Mouse (Mus musculus) heart, adult 2 months (tissue): ENCODE measurements around the gene 1700057G04Rik.

Experiments used
- CTCF ChIP-seq: fragments of 200-600 bp; IDR thresholded peaks from 2 replicates; pipeline ENCODE4 v1.8.1; 2022; ENCODE audit warnings: antibody characterized with exemption, mild to moderate bottlenecking, moderate library complexity
- EP300 ChIP-seq: fragments of 200-500 bp; IDR thresholded peaks from 2 replicates; pipeline ENCODE4 v1.6.1; 2011; ENCODE audit warnings: low read depth, low read length, control low read depth; ENCODE audit not compliant: insufficient read depth
- POLR2A ChIP-seq: fragments of 200-500 bp; IDR thresholded peaks from 2 replicates; pipeline ENCODE4 v1.6.1; 2011; ENCODE audit warnings: mild to moderate bottlenecking, low read depth, low read length, control low read depth; ENCODE audit not compliant: insufficient read depth

GRCm38 (mm10) chr9:92337661-92338060 lies 28.5 kb downstream of the 1700057G04Rik start:
- TF ChIP-seq POLR2A (no peak), CTCF (no peak), EP300 (0 out of 2 replicates have a peak, but pooled peaks have one; percentile 39)
